Mouse (Mus musculus): ENCODE measurements around the gene Trpc4ap.
"Not testable (repeated sequence)": the region's sequence is repeated elsewhere in the genome, so short reads cannot be mapped to it uniquely, and the experiment has no call there.

Trpc4ap gene

DNA sequence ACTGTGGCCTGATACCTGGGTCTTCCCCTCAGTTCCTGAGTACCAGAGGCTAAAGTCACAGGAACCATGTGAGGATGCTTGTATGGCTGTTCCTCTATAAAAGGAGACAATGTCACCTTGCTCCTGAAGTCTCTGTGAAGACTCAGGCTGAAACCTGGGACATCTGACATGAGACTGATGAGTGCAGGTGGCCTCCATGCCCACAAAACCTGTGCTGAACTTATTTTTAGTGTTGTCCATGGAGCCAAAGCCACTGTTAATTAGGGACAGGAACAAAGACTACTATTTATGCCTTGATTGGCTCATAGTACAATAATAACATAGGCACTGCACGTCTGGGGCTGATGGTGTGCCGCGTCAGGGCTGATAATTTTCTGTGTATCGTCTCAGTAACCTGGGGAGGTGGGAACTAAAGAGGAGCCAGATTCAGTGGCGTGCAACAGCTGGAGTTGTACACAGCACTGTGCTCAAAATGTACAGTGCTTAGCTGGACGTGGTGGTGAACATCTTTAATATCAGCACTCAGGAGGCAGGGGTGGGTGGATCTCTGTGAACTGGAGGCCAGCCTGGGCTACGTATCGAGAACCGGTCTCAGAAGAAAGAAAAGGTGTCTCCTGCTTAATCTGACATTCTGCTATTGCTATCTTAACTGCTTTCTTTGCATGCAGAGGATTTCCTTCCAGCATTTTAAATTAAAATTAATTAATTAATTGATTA lies 80.2 kb downstream of the Trpc4ap start:
- DNase-seq (ENCODE audit: low spot score), result peak; percentile 72

- DNase-seq (ENCODE audit: low spot score), result no peak
Measured at GRCm38 (mm10) chr2:155610978-155611377, 81.2 kb downstream of the Trpc4ap start, which contains the start of gene Myh7b. Gene Myh7b (plus strand): TSS chr2:155611212.

GRCm38 (mm10) chr2:155606360-155606759 lies 85.8 kb downstream of the Trpc4ap start:
- DNase-seq (ENCODE audit: low spot score), result no peak

DNA sequence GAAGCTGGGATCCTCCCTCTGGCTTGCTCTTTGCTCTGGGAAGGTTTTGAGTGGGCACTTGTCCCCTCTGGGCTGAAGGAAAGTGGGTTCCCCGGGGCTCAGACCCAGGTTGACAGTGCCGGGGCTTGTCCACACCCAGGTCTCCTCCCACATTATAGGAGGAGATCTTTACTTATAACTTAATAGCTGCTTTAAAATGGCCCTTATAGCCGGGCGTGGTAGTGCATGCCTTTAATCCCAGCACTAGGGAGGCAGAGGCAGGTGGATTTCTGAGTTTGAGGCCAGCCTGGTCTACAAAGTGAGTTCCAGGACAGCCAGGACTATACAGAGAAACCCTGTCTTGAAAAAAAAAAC lies 87.0 kb downstream of the Trpc4ap start:
- not testable (repeated sequence) for DNase-seq (ENCODE audit: low spot score)

- peak; percentile 86 for DNase-seq (ENCODE audit: low spot score)
Measured at GRCm38 (mm10) chr2:155604560-155605235, 87.5 kb downstream of the Trpc4ap start.

DNA sequence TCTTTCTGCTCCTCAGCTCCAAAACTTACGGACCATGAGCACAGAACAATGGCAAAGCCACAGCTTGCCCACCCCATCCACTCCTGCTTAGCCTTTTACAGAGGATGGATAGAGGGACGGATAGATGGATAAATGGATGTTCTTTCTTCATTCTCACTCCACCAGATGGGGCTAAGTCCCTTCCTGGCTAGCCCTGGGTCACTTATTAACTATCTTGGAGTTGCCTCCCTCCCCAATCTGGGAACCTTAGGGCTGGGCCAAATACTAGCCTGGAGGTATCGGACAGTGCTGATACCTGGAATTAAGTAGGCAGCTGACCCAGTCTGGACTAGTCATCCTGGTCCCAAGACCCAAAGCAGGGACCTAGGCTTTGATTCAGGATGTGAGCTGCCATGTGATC lies 88.5 kb downstream of the Trpc4ap start:
- DNase-seq (ENCODE audit: low spot score), result peak; percentile 48

- no peak for DNase-seq (ENCODE audit: low spot score)
Measured at GRCm38 (mm10) chr2:155595516-155595915, 96.7 kb downstream of the Trpc4ap start.

- no peak for DNase-seq (ENCODE audit: low spot score)
Measured at GRCm38 (mm10) chr2:155592854-155593283, 99.3 kb downstream of the Trpc4ap start.

DNA sequence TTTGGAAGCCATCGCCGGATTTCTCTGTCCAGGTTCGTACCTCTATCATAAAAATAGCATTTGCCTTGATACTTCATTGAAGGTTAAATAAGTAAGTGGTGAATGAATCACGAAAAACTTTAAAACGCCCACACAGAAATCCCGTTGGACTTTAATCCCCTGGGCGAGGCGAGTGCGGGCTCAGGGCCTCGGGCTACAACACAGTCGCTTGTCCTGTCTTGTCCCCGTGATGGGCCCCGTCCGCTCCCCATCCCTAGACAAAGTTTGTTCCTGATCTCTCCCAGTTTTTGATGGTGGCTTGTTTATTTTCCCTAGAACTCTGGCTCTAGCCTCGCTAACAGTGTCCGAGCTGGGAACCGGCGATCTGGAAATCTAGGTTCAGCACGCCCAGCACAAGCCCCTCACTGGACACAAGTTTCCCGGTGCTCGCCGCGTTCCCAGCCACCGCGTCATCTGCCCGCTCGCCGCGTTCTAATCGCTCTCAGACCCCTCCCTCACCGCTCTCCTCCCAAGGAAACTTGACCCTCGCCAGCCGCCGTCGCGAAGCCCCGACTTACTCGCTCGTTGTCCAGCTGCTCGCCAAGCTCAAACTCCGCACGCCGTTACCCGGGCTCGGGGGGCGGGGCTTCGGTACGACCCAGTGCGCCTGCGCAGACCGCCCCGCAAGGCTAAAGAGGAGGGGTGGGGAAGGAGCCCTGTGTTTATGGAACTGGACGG lies 99.9 kb downstream of the Trpc4ap start, which contains the start of gene Gss:
Gene Gss, minus strand, starts transcription at position 674 of the 717 bp plus-strand sequence.
- DNase-seq (ENCODE audit: low spot score), result peak; percentile 89

DNA sequence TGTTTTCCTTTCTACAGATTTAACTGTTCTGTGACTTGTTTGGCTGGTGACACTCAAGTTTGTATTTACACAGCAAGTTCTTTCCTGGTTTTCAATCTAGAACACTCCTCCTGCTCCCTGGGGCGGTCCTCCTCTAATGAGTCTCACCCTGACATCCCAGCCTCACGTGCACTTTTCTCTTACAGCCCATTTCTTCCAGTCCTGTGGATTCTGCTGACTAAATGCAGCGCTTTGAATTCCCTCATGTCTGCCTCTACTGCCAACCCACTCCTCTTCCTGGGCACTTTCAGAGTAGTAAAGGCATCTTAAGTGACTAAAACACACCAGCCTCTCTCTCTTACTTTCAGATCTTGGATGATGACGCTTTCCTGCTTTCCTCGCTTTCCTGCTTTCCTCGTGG lies 100.5 kb downstream of the Trpc4ap start:
- DNase-seq (ENCODE audit: low spot score), result no peak

DNA sequence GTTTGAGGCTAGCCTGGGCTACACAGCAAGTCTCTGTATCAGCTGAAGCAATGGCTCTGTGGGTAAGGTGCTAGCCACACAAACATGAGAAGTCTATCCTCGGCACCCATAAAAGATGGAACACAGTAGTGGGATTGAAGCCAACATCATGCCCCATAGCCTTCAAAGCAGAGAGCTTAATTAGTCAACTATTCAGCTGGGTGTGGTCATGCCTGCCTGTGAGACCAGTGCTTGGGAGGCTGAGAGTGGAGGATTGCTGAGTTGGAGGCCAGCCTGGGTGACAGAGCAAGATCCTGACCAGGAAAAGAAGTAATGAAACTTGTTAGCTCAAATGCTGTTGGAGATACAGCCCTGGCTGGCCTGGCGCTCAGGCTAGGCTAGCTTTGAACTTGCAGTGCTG lies 101.3 kb downstream of the Trpc4ap start:
- DNase-seq (ENCODE audit: low spot score), result no peak

- no peak for DNase-seq (ENCODE audit: low spot score)
Measured at GRCm38 (mm10) chr2:155589521-155589920, 102.7 kb downstream of the Trpc4ap start.

DNA sequence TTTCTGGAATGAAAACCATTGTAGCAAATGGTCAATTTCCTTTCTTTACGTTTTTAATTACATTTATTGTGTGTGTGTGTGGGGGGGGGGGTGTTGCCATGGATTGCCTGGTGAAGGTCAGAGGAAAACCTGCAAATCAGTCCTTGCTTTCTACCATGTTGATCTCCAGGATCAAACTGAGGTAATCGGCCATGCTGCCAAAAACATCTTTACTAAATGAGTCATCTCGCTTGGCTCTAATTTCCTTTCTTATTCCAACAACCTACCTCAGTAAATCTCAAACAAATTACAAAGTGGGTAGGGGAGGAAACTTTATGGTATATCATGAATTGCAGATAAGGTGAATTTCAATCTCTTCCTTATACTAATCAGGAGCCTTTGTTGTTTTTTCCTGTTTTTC lies 104.0 kb downstream of the Trpc4ap start:
- DNase-seq (ENCODE audit: low spot score), result no peak

DNA sequence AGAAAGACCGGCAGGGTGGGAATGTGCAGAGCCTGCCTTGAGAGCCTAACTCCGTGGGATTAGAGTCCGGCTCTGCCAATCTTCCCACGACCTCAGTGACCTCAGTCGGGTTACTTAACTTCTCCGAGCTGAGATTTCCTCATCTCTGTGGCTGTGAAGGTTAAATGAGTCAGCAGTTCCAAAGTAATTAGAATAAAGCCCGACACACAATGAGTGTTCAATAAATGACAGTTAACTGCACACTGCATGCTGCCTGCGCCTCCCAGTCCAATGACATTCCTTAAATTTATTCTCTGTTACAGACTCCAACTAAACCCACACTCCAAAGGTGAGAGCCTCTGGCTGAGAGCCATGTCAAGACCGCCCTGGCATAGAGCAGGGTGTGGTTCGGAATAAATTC lies 106.7 kb downstream of the Trpc4ap start:
- no peak for DNase-seq (ENCODE audit: low spot score)

- DNase-seq (ENCODE audit: low spot score), result no peak
Measured at GRCm38 (mm10) chr2:155585082-155585481, 107.1 kb downstream of the Trpc4ap start.
